Mouse (Mus musculus) megakaryocyte, embryonic 14.5 days (primary cell): ENCODE data around the gene Calm1.

Experiments used
- FLI1 ChIP-seq: IDR thresholded peaks from 2 replicates; pipeline ENCODE4 v1.6.1; 2012; ENCODE audit warnings: low read length, inconsistent platforms, mixed read lengths
- GATA1 ChIP-seq: IDR thresholded peaks from 3 replicates; pipeline ENCODE4 v1.6.1; 2012; ENCODE audit warnings: mixed read lengths, low read length, inconsistent platforms, borderline replicate concordance

DNA sequence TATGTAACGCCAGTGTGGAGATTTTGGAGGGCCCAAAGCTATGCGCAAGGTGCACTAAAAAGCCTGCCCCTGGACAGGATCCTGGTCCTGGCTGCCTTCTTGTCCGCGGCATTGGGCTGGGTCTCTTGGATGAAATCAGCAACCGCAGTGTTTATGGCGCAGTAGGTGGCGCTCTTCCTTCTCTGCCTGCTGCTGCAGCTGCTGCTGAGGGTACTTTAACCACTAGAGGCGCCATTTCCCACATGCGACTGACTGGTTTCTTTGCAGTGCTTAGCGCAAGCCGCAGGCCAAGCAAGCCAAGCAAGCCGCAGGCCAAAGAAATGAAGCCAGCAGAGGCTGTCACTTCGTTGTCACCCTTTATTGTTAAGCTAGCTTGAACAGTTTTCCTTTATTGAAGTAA is 2.6 kb downstream of the Calm1 start:
- TF ChIP-seq FLI1 (no peak), GATA1 (no peak)
